Mouse (Mus musculus): ENCODE data around the gene Nfic.
"Not testable (repeated sequence)": the region's sequence is repeated elsewhere in the genome, so short reads cannot be mapped to it uniquely, and the experiment has no call there.

DNA sequence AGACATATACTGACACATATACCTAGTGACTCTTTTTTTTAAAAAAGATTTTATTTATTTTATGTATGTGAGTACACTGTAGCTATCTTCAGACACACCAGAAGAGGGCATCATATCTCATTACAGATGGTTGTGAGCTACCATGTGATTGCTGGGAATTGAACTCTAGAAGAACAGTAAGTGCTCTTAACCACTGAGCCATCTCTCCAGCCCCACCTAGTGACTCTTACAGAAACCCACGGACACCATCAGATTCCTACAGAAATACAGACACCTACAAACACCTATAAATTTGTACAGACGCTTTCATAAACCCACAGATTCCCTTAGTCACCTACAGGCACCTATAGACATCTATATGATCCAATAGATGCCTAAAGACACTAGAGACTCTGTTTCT, 9.9 kb downstream of the Nfic start:
- not testable (repeated sequence) for TF ChIP-seq EP300, CTCF (IDR thresholded peaks at IDR 0.05; ENCODE audit: low read depth)
